10 mouse cellular contexts compared by ENCODE assay signal in genomic region chr2:28578003-28578402, GRCm38 (mm10). TPM values are rescaled to one million over a fixed set of nuclear protein-coding genes. Genes with fewer than 3 reads are reported as not detected.
DNase-seq lines count a peak whose midpoint lies in the region; ATAC-seq lines count a peak whose summit lies in the region.
"Had no signal": no experiment of that assay in that cellular context is flagged by ENCODE, and none has a peak within 500 bp of the region (broad histone marks: within the 10 kb centered on the region; RNA-seq: fewer than 3 reads in every experiment).

No protein-coding gene starts in this region.

- no peak overlapping the region for H3K4me3 ChIP-seq in heart, embryonic 11.5 days (ENCODE audit: low read depth, low read length)
- H3K4me3 ChIP-seq: midbrain, embryonic 12.5 days had no signal

- H3K4me2 ChIP-seq in heart, embryonic 11.5 days = no peak overlapping the region
- H3K4me2 ChIP-seq: midbrain, embryonic 12.5 days had no signal

- H3K4me1 ChIP-seq in heart, embryonic 11.5 days (ENCODE audit: control insufficient read depth, insufficient read depth, low read length) = no peaks in the 10 kb centered on the region

- no peaks in the 10 kb centered on the region for H3K9me3 ChIP-seq in heart, embryonic 11.5 days (replicated peaks; ENCODE audit: control insufficient read depth, low read length)
- H3K9me3 ChIP-seq: midbrain, embryonic 12.5 days had no signal

- WGBS in heart, embryonic 11.5 days (ENCODE audit: insufficient replicate concordance) = 68% methylated on average over 5 of the region's 5 CpGs

- peaks cover 26% of the 10 kb centered on the region for H3K36me3 ChIP-seq in heart, embryonic 11.5 days (ENCODE audit: control insufficient read depth, insufficient read depth, low read length)

- ATAC-seq in heart, embryonic 11.5 days (replicated peaks; ENCODE audit: insufficient number of reproducible peaks, low FRiP score, low TSS enrichment) = no peak

- no peaks in the 10 kb centered on the region for H3K27me3 ChIP-seq in heart, embryonic 11.5 days (ENCODE audit: control insufficient read depth, insufficient read depth, low read length)
- H3K27me3 ChIP-seq: midbrain, embryonic 12.5 days had no signal

- peak; percentile 52 for DNase-seq in heart, postnatal 4 days
- DNase-seq in urinary bladder, postnatal 25 days (ENCODE audit: low spot score) = peak; percentile 11
- no peak for DNase-seq in urinary bladder, postnatal 10 days (ENCODE audit: low spot score)
- peak; percentile 30 for DNase-seq in kidney, postnatal 10 days
- peak; percentile 29 for DNase-seq in thymus, postnatal 14 days
- no peak for DNase-seq in urinary bladder, postnatal 36 days (ENCODE audit: low spot score in 2 of 2)
- DNase-seq in yolk sac, embryonic 10.5 days (ENCODE audit: low spot score) = no peak

- no peak overlapping the region for H3K27ac ChIP-seq in heart, embryonic 11.5 days (ENCODE audit: low read depth, low read length)
- H3K27ac ChIP-seq: midbrain, embryonic 12.5 days had no signal

- H3K9ac ChIP-seq in heart, embryonic 11.5 days (ENCODE audit: low read depth, low read length) = no peak overlapping the region
- H3K9ac ChIP-seq: midbrain, embryonic 12.5 days had no signal

RNA-seq across cellular contexts. Expression of gene Gtf3c5, which starts 5.5 kb away (rescaled TPM):
- 10 to 100 TPM; 17.8 to 18.3 TPM for total RNA-seq in heart, postnatal 4 days (2021)
- polyA plus RNA-seq in heart, embryonic 11.5 days (2014; fragmentation: Nextera tagmentation; extraction: Ambion mirVana) = 22.5 and 23.3 TPM in 2 replicates

RNA-seq across cellular contexts. Expression of gene Cel, which starts 14.8 kb away (rescaled TPM):
- not detected for total RNA-seq in heart, postnatal 4 days (2021)
- polyA plus RNA-seq in heart, embryonic 11.5 days (2014; fragmentation: Nextera tagmentation; extraction: Ambion mirVana) = not detected in 2 replicates
- total RNA-seq: heart, postnatal 36 days had no signal
- polyA plus RNA-seq: midbrain, embryonic 12.5 days had no signal

RNA-seq across cellular contexts. Expression of gene Gfi1b, which starts 43.8 kb away (rescaled TPM):
- not detected for total RNA-seq in heart, postnatal 4 days (2021)
- 7.6 and 10.9 TPM in 2 replicates for polyA plus RNA-seq in heart, embryonic 11.5 days (2014; fragmentation: Nextera tagmentation; extraction: Ambion mirVana)
- total RNA-seq: heart, postnatal 36 days had no signal

Comparison
In these comparisons a context has a peak if more than half of its experiments do, and no peak if none do; other contexts are left out.
1. DNase-seq: peak in heart, postnatal 4 days (single experiment), urinary bladder, postnatal 25 days (single experiment), kidney, postnatal 10 days (single experiment) and thymus, postnatal 14 days (single experiment); none in urinary bladder, postnatal 10 days (single experiment), urinary bladder, postnatal 36 days (0 of 2) and yolk sac, embryonic 10.5 days (single experiment).